Mouse (Mus musculus) kidney, postnatal 4 days (tissue): Measurements from ENCODE around the gene Adgrg1.

Source experiments
- DNase-seq, 2 experiments: peaks; one replicate each; pipeline ENCODE4 v3.0.0; 2021; ENCODE audit warnings: mixed read lengths in 2 of 2

The Adgrg1 gene

GRCm38 (mm10) chr8:94974467-94975165 is at the start of gene Adgrg1:
Gene Adgrg1 (plus strand): TSS chr8:94974751.
- DNase-seq = peak; percentile 48 to 67

- DNase-seq = no peak
Measured at GRCm38 (mm10) chr8:94928227-94928626, 46.3 kb upstream of the Adgrg1 start.

GRCm38 (mm10) chr8:94933918-94934317 is 40.6 kb upstream of the Adgrg1 start:
- DNase-seq = no peak

GRCm38 (mm10) chr8:94935172-94935571 is 39.4 kb upstream of the Adgrg1 start:
- DNase-seq = no peak

- peak; percentile 83 to 84 for DNase-seq
Measured at GRCm38 (mm10) chr8:94942566-94942965, 32.0 kb upstream of the Adgrg1 start.

- DNase-seq = no peak
Measured at GRCm38 (mm10) chr8:94945185-94945584, 29.4 kb upstream of the Adgrg1 start.

GRCm38 (mm10) chr8:94948421-94948820 is 26.1 kb upstream of the Adgrg1 start:
- no peak for DNase-seq

- DNase-seq = no peak
Measured at GRCm38 (mm10) chr8:94949010-94949409, 25.5 kb upstream of the Adgrg1 start.

GRCm38 (mm10) chr8:94950046-94950445 is 24.5 kb upstream of the Adgrg1 start:
- peak; percentile 79 to 85 for DNase-seq

GRCm38 (mm10) chr8:94950458-94950857 is 24.1 kb upstream of the Adgrg1 start:
- DNase-seq = no peak

GRCm38 (mm10) chr8:94952086-94952485 is 22.5 kb upstream of the Adgrg1 start:
- DNase-seq = no peak

GRCm38 (mm10) chr8:94953624-94954367 is 20.8 kb upstream of the Adgrg1 start:
- no peak for DNase-seq

- peak; percentile 38 to 65 for DNase-seq
Measured at GRCm38 (mm10) chr8:94954368-94954737, 20.2 kb upstream of the Adgrg1 start.

GRCm38 (mm10) chr8:94954921-94955758 is 19.4 kb upstream of the Adgrg1 start:
- DNase-seq = peak; percentile 68 to 76

- no peak for DNase-seq
Measured at GRCm38 (mm10) chr8:94956078-94956574, 18.4 kb upstream of the Adgrg1 start.

GRCm38 (mm10) chr8:94962201-94962600 is 12.3 kb upstream of the Adgrg1 start:
- no peak for DNase-seq

- DNase-seq = no peak
Measured at GRCm38 (mm10) chr8:94964828-94965227, 9.7 kb upstream of the Adgrg1 start.

GRCm38 (mm10) chr8:94966578-94966977 is 8.0 kb upstream of the Adgrg1 start:
- peak; percentile 60 to 73 for DNase-seq

GRCm38 (mm10) chr8:94967071-94967470 is 7.5 kb upstream of the Adgrg1 start:
- no peak for DNase-seq

GRCm38 (mm10) chr8:94967554-94967953 is 7.0 kb upstream of the Adgrg1 start:
- DNase-seq = no peak

- DNase-seq = no peak
Measured at GRCm38 (mm10) chr8:94973270-94973669, 1.3 kb upstream of the Adgrg1 start.

GRCm38 (mm10) chr8:94973786-94974185 is 765 bp upstream of the Adgrg1 start:
- no peak for DNase-seq
